Mouse (Mus musculus) limb, embryonic 11.5 days (tissue): ENCODE measurements around the gene Cycs. TPM values are rescaled to one million over a fixed set of nuclear protein-coding genes. Genes with fewer than 3 reads are reported as not detected.

Experiments used
- ATAC-seq: fragments of 200-750 bp; cut with Nextera tagmentation; 2 replicates; pipeline ENCODE4 v1.8.0; 2017; ENCODE audit warnings: low read depth; ENCODE audit not compliant: insufficient number of reproducible peaks, low FRiP score, low TSS enrichment
- DNase-seq: peaks from one replicate; pipeline ENCODE4 v3.0.0-alpha.2; 2015; ENCODE audit warnings: low spot score
- H3K27ac ChIP-seq: fragments of 300-500 bp; sonication (generic); replicated peaks from 2 replicates; pipeline ENCODE4 v1.5.1; 2014; ENCODE audit warnings: low read depth, mild to moderate bottlenecking, low read length
- H3K27me3 ChIP-seq: fragments of 300-500 bp; sonication (generic); 2 replicates; pipeline ENCODE4 v1.6.1; 2014; ENCODE audit warnings: mild to moderate bottlenecking, low read length, mixed read lengths; ENCODE audit not compliant: control insufficient read depth, insufficient read depth
- H3K36me3 ChIP-seq: fragments of 300-500 bp; sonication (generic); 2 replicates; pipeline ENCODE4 v1.6.1; 2014; ENCODE audit warnings: mild to moderate bottlenecking, low read length, moderate library complexity, mixed read lengths; ENCODE audit not compliant: control insufficient read depth, insufficient read depth
- H3K4me1 ChIP-seq: fragments of 300-500 bp; sonication (generic); 2 replicates; pipeline ENCODE4 v1.6.1; 2014; ENCODE audit warnings: low read length, mixed read lengths; ENCODE audit not compliant: control insufficient read depth, insufficient read depth
- H3K4me2 ChIP-seq: fragments of 300-500 bp; sonication (generic); 2 replicates; pipeline ENCODE4 v1.6.1; 2014; ENCODE audit warnings: low read depth, mild to moderate bottlenecking, moderate library complexity; ENCODE audit not compliant: severe bottlenecking
- H3K4me3 ChIP-seq: fragments of 300-500 bp; sonication (generic); 2 replicates; pipeline ENCODE4 v1.5.1; 2014; ENCODE audit warnings: low read depth, low read length
- H3K9ac ChIP-seq: fragments of 300-500 bp; sonication (generic); 2 replicates; pipeline ENCODE4 v1.6.1; 2014; ENCODE audit warnings: mild to moderate bottlenecking, low read length
- H3K9me3 ChIP-seq: fragments of 300-500 bp; sonication (generic); 2 replicates; pipeline ENCODE4 v1.6.1; 2016; ENCODE audit warnings: low read length; ENCODE audit not compliant: control insufficient read depth
- WGBS: fragments of 180-500 bp; shearing (Covaris S2); extraction: QIAGEN DNeasy Blood & Tissue Kit; methylation state at CpG from one replicate; pipeline ENCODE4 v1.1.7; 2014; 5-methylcytosine and 5-hydroxymethylcytosine counted together
- microRNA-seq: library from miRNA; unstranded; fragments of <30 nt; microRNA quantifications from one replicate; pipeline ENCODE4, GENCODE M21; 2016
- polyA plus RNA-seq: library from polyadenylated mRNA; unstranded; fragments of >200 nt; fragmentation: Nextera tagmentation; extraction: Ambion mirVana; gene quantifications from 2 replicates; pipeline ENCODE4 v1.2.1, GENCODE M21; 2014

The Cycs gene
- polyA plus RNA-seq, 1 experiment from 2014 or later = 70.6 TPM

- H3K4me3 ChIP-seq = no peak overlapping the region
Measured at GRCm38 (mm10) chr6:50521532-50522135, 44.7 kb downstream of the Cycs start.

GRCm38 (mm10) chr6:50520139-50520538 is 46.2 kb downstream of the Cycs start:
- H3K36me3 ChIP-seq = no peaks in the 10 kb centered on the region
- DNase-seq (no peak), ATAC-seq (no peak)
- no peak overlapping the region for H3K4me2 ChIP-seq
- H3K27ac ChIP-seq = no peak overlapping the region
- 86% methylated on average over 5 of the region's 5 CpGs for WGBS
- H3K9ac ChIP-seq = no peak overlapping the region
- H3K9me3 ChIP-seq = no peaks in the 10 kb centered on the region
- no peak overlapping the region for H3K4me3 ChIP-seq
- H3K27me3 ChIP-seq = no peaks in the 10 kb centered on the region
- no peaks in the 10 kb centered on the region for H3K4me1 ChIP-seq

More at GRCm38 (mm10) chr6:50521532-50522135, 44.7 kb downstream of the Cycs start:
- Histone ChIP-seq H3K9me3 (no peaks in the 10 kb centered on the region), H3K27me3 (no peaks in the 10 kb centered on the region), H3K4me2 (no peak overlapping the region), H3K9ac (no peak overlapping the region), H3K36me3 (no peaks in the 10 kb centered on the region), H3K27ac (no peak overlapping the region), H3K4me1 (no peaks in the 10 kb centered on the region)
- ATAC-seq (no peak), DNase-seq (no peak)
- 63% methylated on average over 7 of the region's 7 CpGs for WGBS

GRCm38 (mm10) chr6:50518371-50518770 is 48.0 kb downstream of the Cycs start:
- 87% methylated on average over 5 of the region's 5 CpGs for WGBS
- DNase-seq (no peak), ATAC-seq (no peak)
- H3K4me1 ChIP-seq = no peaks in the 10 kb centered on the region
- no peaks in the 10 kb centered on the region for H3K9me3 ChIP-seq
- H3K4me3 ChIP-seq = no peak overlapping the region
- no peak overlapping the region for H3K27ac ChIP-seq
- H3K27me3 ChIP-seq = no peaks in the 10 kb centered on the region
- H3K36me3 ChIP-seq = no peaks in the 10 kb centered on the region
- H3K9ac ChIP-seq = no peak overlapping the region
- H3K4me2 ChIP-seq = no peak overlapping the region

Small RNAs within 50 kb of the gene (microRNA-seq; reads per million reads assigned to microRNA genes)
- not detected for gene Mir6371

Other genes with a start within 250 kb of the Cycs start
- 9.1 and 9.8 TPM in 2 replicates for gene Osbpl3, start 110.3 kb downstream of the Cycs start, polyA plus RNA-seq
- 0.45 and 0.75 TPM in 2 replicates for gene 4921507P07Rik, start 30.1 kb upstream of the Cycs start, polyA plus RNA-seq
- not detected in 2 replicates for gene Npvf, start 87.9 kb upstream of the Cycs start, polyA plus RNA-seq